Mouse (Mus musculus): ENCODE data around the gene Smchd1.
"Not testable (repeated sequence)": the region's sequence is repeated elsewhere in the genome, so short reads cannot be mapped to it uniquely, and the experiment has no call there.

The Smchd1 gene

GRCm38 (mm10) chr17:71474762-71475704 is at the start of gene Smchd1:
Smchd1 (minus strand) TSS chr17:71475343.
- DNase-seq: peak; percentile 100

- peak; percentile 54 for DNase-seq
Observed at GRCm38 (mm10) chr17:71510297-71510696, 35.2 kb upstream of the Smchd1 start.

- DNase-seq: peak; percentile 50
Observed at GRCm38 (mm10) chr17:71506832-71507231, 31.7 kb upstream of the Smchd1 start.

- peak; percentile 84 for DNase-seq
Observed at GRCm38 (mm10) chr17:71495784-71496183, 20.6 kb upstream of the Smchd1 start.

- no peak for DNase-seq
Observed at GRCm38 (mm10) chr17:71491332-71491686, 16.2 kb upstream of the Smchd1 start.

- no peak for DNase-seq
Observed at GRCm38 (mm10) chr17:71490666-71491331, 15.7 kb upstream of the Smchd1 start.

- DNase-seq: no peak
Observed at GRCm38 (mm10) chr17:71489703-71490461, 14.7 kb upstream of the Smchd1 start.

- DNase-seq: peak; percentile 96
Observed at GRCm38 (mm10) chr17:71486231-71486851, 11.2 kb upstream of the Smchd1 start.

- peak; percentile 95 for DNase-seq
Observed at GRCm38 (mm10) chr17:71485791-71486230, 10.7 kb upstream of the Smchd1 start.

GRCm38 (mm10) chr17:71484711-71485110 is 9.6 kb upstream of the Smchd1 start:
- DNase-seq: peak; percentile 53

- DNase-seq: peak; percentile 74
Observed at GRCm38 (mm10) chr17:71483418-71484060, 8.4 kb upstream of the Smchd1 start.

- DNase-seq: peak; percentile 87
Observed at GRCm38 (mm10) chr17:71479381-71479901, 4.3 kb upstream of the Smchd1 start.

- DNase-seq: peak; percentile 81
Observed at GRCm38 (mm10) chr17:71477481-71477880, 2.3 kb upstream of the Smchd1 start.

- DNase-seq: peak; percentile 80
Observed at GRCm38 (mm10) chr17:71476346-71477020, 1.3 kb upstream of the Smchd1 start.

- DNase-seq: no peak
Observed at GRCm38 (mm10) chr17:71475705-71476089, 554 bp upstream of the Smchd1 start.

- DNase-seq: peak; percentile 45
Observed at GRCm38 (mm10) chr17:71474128-71474527, 1.0 kb downstream of the Smchd1 start.

- peak; percentile 6 for DNase-seq
Observed at GRCm38 (mm10) chr17:71471261-71471660, 3.9 kb downstream of the Smchd1 start.

- DNase-seq: peak; percentile 9
Observed at GRCm38 (mm10) chr17:71460312-71460711, 14.8 kb downstream of the Smchd1 start.

GRCm38 (mm10) chr17:71459818-71460217 is 15.3 kb downstream of the Smchd1 start, which contains the start of gene Gm4707:
Gm4707 (minus strand) TSS chr17:71459918.
- no peak for DNase-seq

- DNase-seq: not testable (repeated sequence)
Observed at GRCm38 (mm10) chr17:71457361-71457760, 17.8 kb downstream of the Smchd1 start.

GRCm38 (mm10) chr17:71445191-71445590 is 30.0 kb downstream of the Smchd1 start:
- DNase-seq: peak; percentile 90
